ENCODE assay signal across 11 mouse cellular contexts in genomic region chr16:94125172-94125981, GRCm38 (mm10). TPM values are rescaled to one million over a fixed set of nuclear protein-coding genes. Genes with fewer than 3 reads are reported as not detected.
DNase-seq lines count a peak whose midpoint lies in the region; ATAC-seq and TF ChIP-seq lines count a peak whose summit lies in the region.
"Had no signal": no experiment of that assay in that cellular context is flagged by ENCODE, and none has a peak within 500 bp of the region (broad histone marks: within the 10 kb centered on the region; RNA-seq: fewer than 3 reads in every experiment).

No protein-coding gene starts in this region.

- no peak for ATAC-seq in heart, postnatal 0 days (ENCODE audit: insufficient read depth, low read depth)
- peak; percentile 45 for ATAC-seq in embryonic facial prominence, embryonic 15.5 days (ENCODE audit: insufficient number of reproducible peaks, low FRiP score, low TSS enrichment, low read depth)
- ATAC-seq in limb, embryonic 15.5 days (ENCODE audit: insufficient number of reproducible peaks, low FRiP score, low TSS enrichment, low read depth): no peak
- peak; percentile 51; the same call in 1 of the 2 replicates for ATAC-seq in stomach, embryonic 14.5 days (ENCODE audit: insufficient number of reproducible peaks, insufficient read depth, low FRiP score, low read depth)

- no peaks in the 10 kb centered on the region for H3K36me3 ChIP-seq in heart, postnatal 0 days (replicated peaks; ENCODE audit: control insufficient read depth, insufficient read depth, low read length)
- no peaks in the 10 kb centered on the region for H3K36me3 ChIP-seq in ES-E14 (ENCODE audit: control insufficient read depth, insufficient read depth, low read length, poor library complexity, severe bottlenecking)
- H3K36me3 ChIP-seq in embryonic facial prominence, embryonic 15.5 days: no peaks in the 10 kb centered on the region
- H3K36me3 ChIP-seq in limb, embryonic 15.5 days: no peaks in the 10 kb centered on the region
- no peaks in the 10 kb centered on the region for H3K36me3 ChIP-seq in stomach, embryonic 14.5 days (ENCODE audit: control insufficient read depth, insufficient read depth, low read length)

- no peak for DNase-seq in heart, postnatal 0 days (ENCODE audit: low spot score)
- no peak for DNase-seq in heart, adult 8-10 months (ENCODE audit: low spot score)
- no peak for DNase-seq in ES-E14 (ENCODE audit: low read depth, low spot score)
- no peak for DNase-seq in cerebellum, postnatal 4 days (ENCODE audit: low spot score in 2 of 2)
- no peak for DNase-seq in thymus, adult 18-20 months

- no peak for TF ChIP-seq EP300 in heart, postnatal 0 days (IDR thresholded peaks at IDR 0.05; ENCODE audit: low read depth)

- H3K9ac ChIP-seq in heart, postnatal 0 days (replicated peaks; ENCODE audit: low read depth, low read length): peak overlapping the region; percentile 22; the same call in 1 of the 2 replicates
- H3K9ac ChIP-seq in ES-E14 (ENCODE audit: insufficient read depth, low read depth, low read length, poor library complexity, severe bottlenecking): peak overlapping the region; percentile 44
- 0 out of 2 replicates have a peak overlapping the region, but pooled peaks have one; percentile 2 for H3K9ac ChIP-seq in embryonic facial prominence, embryonic 15.5 days
- peak overlapping the region; percentile 42 for H3K9ac ChIP-seq in limb, embryonic 15.5 days
- H3K9ac ChIP-seq in stomach, embryonic 14.5 days (replicated peaks; ENCODE audit: low read depth, low read length): peak overlapping the region; percentile 33; the same call in 1 of the 2 replicates

- H3K9me3 ChIP-seq in heart, postnatal 0 days (replicated peaks; ENCODE audit: control insufficient read depth, low read length): no peaks in the 10 kb centered on the region
- no peaks in the 10 kb centered on the region for H3K9me3 ChIP-seq in ES-E14 (ENCODE audit: control insufficient read depth, insufficient read depth, low read depth, low read length)
- H3K9me3 ChIP-seq in embryonic facial prominence, embryonic 15.5 days (replicated peaks): no peaks in the 10 kb centered on the region
- no peaks in the 10 kb centered on the region for H3K9me3 ChIP-seq in limb, embryonic 15.5 days
- H3K9me3 ChIP-seq in stomach, embryonic 14.5 days (ENCODE audit: control insufficient read depth, low read depth, low read length): no peaks in the 10 kb centered on the region

- no peak for TF ChIP-seq CTCF in heart, postnatal 0 days (IDR thresholded peaks at IDR 0.05; ENCODE audit: low read depth)

- H3K4me1 ChIP-seq in heart, postnatal 0 days (ENCODE audit: control insufficient read depth, insufficient read depth): peaks cover 13% of the 10 kb centered on the region; the same call in 1 of the 2 replicates
- no peaks in the 10 kb centered on the region; a peak in 1 of 4 replicates for H3K4me1 ChIP-seq in ES-E14 (ENCODE audit: control insufficient read depth in 2 of 2, insufficient read depth in 2 of 2, low read length in 2 of 2, poor library complexity in 1 of 2)
- H3K4me1 ChIP-seq in embryonic facial prominence, embryonic 15.5 days: peaks cover 19% of the 10 kb centered on the region
- peaks cover 25% of the 10 kb centered on the region for H3K4me1 ChIP-seq in limb, embryonic 15.5 days
- peaks cover 7% of the 10 kb centered on the region for H3K4me1 ChIP-seq in stomach, embryonic 14.5 days (ENCODE audit: control insufficient read depth, insufficient read depth, low read length)

- H3K27me3 ChIP-seq in heart, postnatal 0 days (ENCODE audit: control insufficient read depth, insufficient read depth, low read length): peaks cover 49% of the 10 kb centered on the region
- peaks cover 68% of the 10 kb centered on the region for H3K27me3 ChIP-seq in embryonic facial prominence, embryonic 15.5 days
- peaks cover 72% of the 10 kb centered on the region for H3K27me3 ChIP-seq in limb, embryonic 15.5 days
- H3K27me3 ChIP-seq in stomach, embryonic 14.5 days (ENCODE audit: control insufficient read depth, insufficient read depth, low read length): 0 out of 2 replicates have a peak, but pooled peaks cover 14% of the 10 kb centered on the region

- in situ Hi-C loops in ES-E14 (cut with MboI; ENCODE audit: low sequenced_read_pairs in 2 of 2, unreplicated experiment in 2 of 2): no loop called here

- WGBS in heart, postnatal 0 days: 3% methylated on average over 72 of the region's 83 CpGs
- 1% methylated on average over 77 of the region's 83 CpGs for WGBS in embryonic facial prominence, embryonic 15.5 days
- 2% methylated on average over 80 of the region's 83 CpGs for WGBS in limb, embryonic 15.5 days
- 2% methylated on average over 75 of the region's 83 CpGs for WGBS in stomach, embryonic 14.5 days

- H3K27ac ChIP-seq in heart, postnatal 0 days (ENCODE audit: low read depth): no peak overlapping the region
- no peak overlapping the region for H3K27ac ChIP-seq in ES-E14 (ENCODE audit: insufficient read depth, low read depth, low read length, poor library complexity, severe bottlenecking)
- H3K27ac ChIP-seq in embryonic facial prominence, embryonic 15.5 days (replicated peaks): no peak overlapping the region
- H3K27ac ChIP-seq in limb, embryonic 15.5 days: no peak overlapping the region
- no peak overlapping the region for H3K27ac ChIP-seq in stomach, embryonic 14.5 days (ENCODE audit: low read length)

- H3K4me2 ChIP-seq in heart, postnatal 0 days (ENCODE audit: low read depth, low read length): peak overlapping the region; percentile 73
- peak overlapping the region; percentile 88 for H3K4me2 ChIP-seq in embryonic facial prominence, embryonic 15.5 days (replicated peaks)
- H3K4me2 ChIP-seq in limb, embryonic 15.5 days: peak overlapping the region; percentile 95
- peak overlapping the region; percentile 96 for H3K4me2 ChIP-seq in stomach, embryonic 14.5 days (replicated peaks; ENCODE audit: low read depth, low read length)

- peak overlapping the region; percentile 48 for H3K4me3 ChIP-seq in heart, postnatal 0 days (ENCODE audit: low read depth, low read length)
- H3K4me3 ChIP-seq in ES-E14 (ENCODE audit: insufficient read depth in 1 of 2, low read depth in 1 of 2, low read length in 2 of 2, poor library complexity in 1 of 2, severe bottlenecking in 1 of 2): peak overlapping the region; percentile 64 to 70
- peak overlapping the region; percentile 47 for H3K4me3 ChIP-seq in embryonic facial prominence, embryonic 15.5 days (replicated peaks)
- H3K4me3 ChIP-seq in limb, embryonic 15.5 days: peak overlapping the region; percentile 46
- peak overlapping the region; percentile 38 for H3K4me3 ChIP-seq in stomach, embryonic 14.5 days (ENCODE audit: low read depth, low read length)

TF ChIP-seq in ES-E14, 5 proteins besides CTCF, POLR2A, EP300 and RAD21:
- no peak for TF ChIP-seq ZNF384 (IDR thresholded peaks at IDR 0.05; ENCODE audit: low read depth, low read length)
- no peak for TF ChIP-seq MAFK (IDR thresholded peaks at IDR 0.05; ENCODE audit: insufficient read depth, low read depth, low read length)
- no peak for TF ChIP-seq ZC3H11A (IDR thresholded peaks at IDR 0.05; ENCODE audit: borderline replicate concordance, low read depth, low read length)
- TF ChIP-seq HCFC1 (IDR thresholded peaks at IDR 0.05; ENCODE audit: borderline replicate concordance, insufficient read depth, low read length): no peak
- TF ChIP-seq CHD2 (IDR thresholded peaks at IDR 0.05; ENCODE audit: low read depth, low read length): no peak

RNA-seq across cellular contexts. Expression of gene Sim2, which starts 40.6 kb away (rescaled TPM):
- not detected in 2 replicates for total RNA-seq in heart, postnatal 0 days (2014; rRNA removed; ENCODE audit: low replicate concordance)
- 0.03 TPM in 1 of 2 replicates, not detected in the other for polyA plus RNA-seq in heart, postnatal 0 days (2015; fragmentation: Nextera tagmentation; extraction: Ambion mirVana)
- total RNA-seq in heart, adult 8-10 months (2022): under 1 TPM in 1 of 4 experiments, not detected in 3; 0.06 TPM
- total RNA-seq in ES-E14 (2012; rRNA removed): 0.13 TPM in 1 of 2 replicates, not detected in the other
- polyA plus RNA-seq in embryonic facial prominence, embryonic 15.5 days (2015; fragmentation: Nextera tagmentation; extraction: Ambion mirVana): 0.85 and 1.0 TPM in 2 replicates
- polyA plus RNA-seq in limb, embryonic 15.5 days (2015; fragmentation: Nextera tagmentation; extraction: Ambion mirVana): 0.64 and 0.81 TPM in 2 replicates
- polyA plus RNA-seq in stomach, embryonic 14.5 days (2014; fragmentation: Nextera tagmentation; extraction: Ambion mirVana): 0.22 and 0.27 TPM in 2 replicates
- total RNA-seq: hematopoietic stem cell, adult 5-6 weeks; MEL had no signal
- polyA plus RNA-seq: small intestine, adult 2 months had no signal

Comparison
In these comparisons a context has a peak if more than half of its experiments do, and no peak if none do; other contexts are left out.
1. ATAC-seq: peak in embryonic facial prominence, embryonic 15.5 days (single experiment) and stomach, embryonic 14.5 days (single experiment); none in heart, postnatal 0 days (single experiment) and limb, embryonic 15.5 days (single experiment).
2. Peak in every context shown above with its lines, with median percentiles within 50 percentile points of each other: H3K4me2 ChIP-seq, H3K4me3 ChIP-seq and H3K9ac ChIP-seq.